Mouse (Mus musculus) cerebellum, adult 2 months (tissue): ENCODE data around the gene Kcnk2. TPM values are rescaled to one million over a fixed set of nuclear protein-coding genes. Genes with fewer than 3 reads are reported as not detected.

Source experiments
- DNase-seq, 2 experiments: peaks; one replicate each; pipeline ENCODE4 v3.0.0; 2021
- H3K27ac ChIP-seq: fragments of 200-500 bp; 2 replicates; pipeline ENCODE4 v1.5.1; 2012; ENCODE audit warnings: low read length, control low read depth, inconsistent platforms; ENCODE audit not compliant: insufficient read depth
- H3K27me3 ChIP-seq: fragments of 200-500 bp; 2 replicates; pipeline ENCODE4 v1.6.1; 2012; ENCODE audit warnings: inconsistent platforms, mild to moderate bottlenecking, low read length, moderate library complexity; ENCODE audit not compliant: control insufficient read depth, insufficient read depth
- H3K4me1 ChIP-seq: fragments of 200-500 bp; 2 replicates; pipeline ENCODE4 v1.6.1; 2011; ENCODE audit warnings: low read length; ENCODE audit not compliant: control insufficient read depth, insufficient read depth
- H3K4me3 ChIP-seq: fragments of 200-500 bp; replicated peaks from 2 replicates; pipeline ENCODE3; 2011; ENCODE audit warnings: mild to moderate bottlenecking, low read depth, low read length, control low read depth; ENCODE audit not compliant: insufficient read depth
- CTCF ChIP-seq: fragments of 200-500 bp; IDR thresholded peaks from 2 replicates; pipeline ENCODE4 v1.5.1; 2011; ENCODE audit warnings: low read depth, mild to moderate bottlenecking, control low read depth, low read length, moderate library complexity, borderline replicate concordance; ENCODE audit not compliant: insufficient read depth
- POLR2A ChIP-seq: fragments of 200-500 bp; IDR thresholded peaks from 2 replicates; pipeline ENCODE4 v1.6.1; 2011; ENCODE audit warnings: low read length, control low read depth, borderline replicate concordance; ENCODE audit not compliant: insufficient read depth
- WGBS: fragments of 180-500 bp; shearing (Covaris S2); methylation state at CpG from one replicate; pipeline ENCODE4 v1.1.7; 2018; 5-methylcytosine and 5-hydroxymethylcytosine counted together
- polyA plus RNA-seq: library from polyadenylated mRNA; depleted of rRNA; stranded (reverse); fragments of >200 nt; gene quantifications from 2 replicates; pipeline ENCODE4 v1.2.3, GENCODE M21; 2012

The Kcnk2 gene
- polyA plus RNA-seq, 1 experiment, result 12.3 TPM

- TF ChIP-seq POLR2A, result no peak
- no peak for TF ChIP-seq CTCF
- H3K27ac ChIP-seq, result no peak overlapping the region
- no peaks in the 10 kb centered on the region for H3K27me3 ChIP-seq
- no peak for DNase-seq
- 90% methylated on average over 4 of the region's 4 CpGs for WGBS
- peaks cover 5% of the 10 kb centered on the region for H3K4me1 ChIP-seq
- no peak overlapping the region for H3K4me3 ChIP-seq
Observed at GRCm38 (mm10) chr1:189359699-189360098, 42.4 kb downstream of the Kcnk2 start.

GRCm38 (mm10) chr1:189353887-189354286 is 48.2 kb downstream of the Kcnk2 start:
- TF ChIP-seq CTCF (no peak), POLR2A (no peak)
- no peaks in the 10 kb centered on the region for H3K27me3 ChIP-seq
- WGBS, result 79% methylated on average over 1 of the region's 1 CpGs

GRCm38 (mm10) chr1:189351804-189352203 is 50.3 kb downstream of the Kcnk2 start:
- Histone ChIP-seq H3K4me3 (no peak overlapping the region), H3K4me1 (no peaks in the 10 kb centered on the region), H3K27me3 (no peaks in the 10 kb centered on the region), H3K27ac (no peak overlapping the region)
- 98% methylated on average over 6 of the region's 6 CpGs for WGBS
- no peak for DNase-seq
- TF ChIP-seq CTCF, result no peak
- TF ChIP-seq POLR2A, result no peak

More at GRCm38 (mm10) chr1:189353887-189354286, 48.2 kb downstream of the Kcnk2 start:
- no peak for DNase-seq
- Histone ChIP-seq H3K4me3 (no peak overlapping the region), H3K4me1 (no peaks in the 10 kb centered on the region), H3K27ac (no peak overlapping the region)

GRCm38 (mm10) chr1:189349205-189349604 is 52.9 kb downstream of the Kcnk2 start:
- no peak for DNase-seq
- 86% methylated on average over 5 of the region's 5 CpGs for WGBS

GRCm38 (mm10) chr1:189345166-189345565 is 56.9 kb downstream of the Kcnk2 start:
- WGBS, result 92% methylated on average over 5 of the region's 5 CpGs
- H3K27me3 ChIP-seq, result no peaks in the 10 kb centered on the region; the same call in 1 of the 2 replicates
- DNase-seq, result no peak
- H3K4me3 ChIP-seq, result no peak overlapping the region
- 0 out of 2 replicates have a peak, but pooled peaks cover 2% of the 10 kb centered on the region for H3K4me1 ChIP-seq
- H3K27ac ChIP-seq, result no peak overlapping the region
- TF ChIP-seq POLR2A (no peak), CTCF (no peak)

More at GRCm38 (mm10) chr1:189349205-189349604, 52.9 kb downstream of the Kcnk2 start:
- no peak overlapping the region for H3K27ac ChIP-seq
- TF ChIP-seq POLR2A (no peak), CTCF (no peak)
- no peaks in the 10 kb centered on the region for H3K4me1 ChIP-seq
- no peaks in the 10 kb centered on the region for H3K27me3 ChIP-seq
- no peak overlapping the region for H3K4me3 ChIP-seq

- 2% methylated on average over 81 of the region's 82 CpGs for WGBS
Observed at GRCm38 (mm10) chr1:189343301-189344251, 58.5 kb downstream of the Kcnk2 start.

GRCm38 (mm10) chr1:189342416-189343104 is 59.5 kb downstream of the Kcnk2 start:
- DNase-seq, result peak; percentile 14 to 35
- 5% methylated on average over 30 of the region's 30 CpGs for WGBS
- H3K4me3 ChIP-seq, result peak overlapping the region; percentile 77
- TF ChIP-seq POLR2A, result no peak
- TF ChIP-seq CTCF, result no peak
- no peak overlapping the region for H3K27ac ChIP-seq
- H3K27me3 ChIP-seq, result no peaks in the 10 kb centered on the region; the same call in 1 of the 2 replicates
- 0 out of 2 replicates have a peak, but pooled peaks cover 2% of the 10 kb centered on the region for H3K4me1 ChIP-seq

More at GRCm38 (mm10) chr1:189343301-189344251, 58.5 kb downstream of the Kcnk2 start:
- Histone ChIP-seq H3K4me3 (peak overlapping the region; percentile 51), H3K4me1 (0 out of 2 replicates have a peak, but pooled peaks cover 2% of the 10 kb centered on the region), H3K27me3 (no peaks in the 10 kb centered on the region; the same call in 1 of the 2 replicates), H3K27ac (no peak overlapping the region)
- peak; percentile 45 to 47 for DNase-seq
- TF ChIP-seq CTCF (no peak), POLR2A (no peak)
